Mouse (Mus musculus) midbrain, embryonic 12.5 days (tissue): Measurements from ENCODE around the gene Tob1. TPM values are rescaled to one million over a fixed set of nuclear protein-coding genes. Genes with fewer than 3 reads are reported as not detected.

ENCODE experiments used
- ATAC-seq: fragments of 200-750 bp; cut with Nextera tagmentation; 2 replicates; pipeline ENCODE4 v1.8.0; 2017; ENCODE audit warnings: low read depth, moderate TSS enrichment, moderate library complexity; ENCODE audit not compliant: low FRiP score
- H3K27ac ChIP-seq: fragments of 300-500 bp; sonication (generic); replicated peaks from 2 replicates; pipeline ENCODE4 v1.5.1; 2016; ENCODE audit warnings: mild to moderate bottlenecking
- H3K27me3 ChIP-seq: fragments of 300-500 bp; sonication (generic); 2 replicates; pipeline ENCODE4 v1.6.1; 2016; ENCODE audit warnings: mild to moderate bottlenecking
- H3K36me3 ChIP-seq: fragments of 300-500 bp; sonication (generic); 2 replicates; pipeline ENCODE4 v1.6.1; 2016
- H3K4me1 ChIP-seq: fragments of 300-500 bp; sonication (generic); 2 replicates; pipeline ENCODE4 v1.6.1; 2016
- H3K4me2 ChIP-seq: fragments of 300-500 bp; sonication (generic); replicated peaks from 2 replicates; pipeline ENCODE4 v1.6.1; 2016; ENCODE audit warnings: mild to moderate bottlenecking, moderate library complexity
- H3K4me3 ChIP-seq: fragments of 300-500 bp; sonication (generic); 2 replicates; pipeline ENCODE4 v1.5.1; 2016; ENCODE audit warnings: mild to moderate bottlenecking
- H3K9ac ChIP-seq: fragments of 300-500 bp; sonication (generic); replicated peaks from 2 replicates; pipeline ENCODE4 v1.6.1; 2016; ENCODE audit warnings: mild to moderate bottlenecking, moderate library complexity
- H3K9me3 ChIP-seq: fragments of 300-500 bp; sonication (generic); 2 replicates; pipeline ENCODE4 v1.6.1; 2016; ENCODE audit warnings: mild to moderate bottlenecking
- WGBS: fragments of 180-500 bp; shearing (Covaris S2); methylation state at CpG from one replicate; pipeline ENCODE4 v1.1.7; 2016; 5-methylcytosine and 5-hydroxymethylcytosine counted together
- polyA plus RNA-seq: library from polyadenylated mRNA; unstranded; fragments of >200 nt; fragmentation: Nextera tagmentation; extraction: Ambion mirVana; gene quantifications from 2 replicates; pipeline ENCODE4 v1.2.1, GENCODE M21; 2016

Tob1 gene
- polyA plus RNA-seq, 1 experiment from 2014 or later: 36.7 TPM

DNA sequence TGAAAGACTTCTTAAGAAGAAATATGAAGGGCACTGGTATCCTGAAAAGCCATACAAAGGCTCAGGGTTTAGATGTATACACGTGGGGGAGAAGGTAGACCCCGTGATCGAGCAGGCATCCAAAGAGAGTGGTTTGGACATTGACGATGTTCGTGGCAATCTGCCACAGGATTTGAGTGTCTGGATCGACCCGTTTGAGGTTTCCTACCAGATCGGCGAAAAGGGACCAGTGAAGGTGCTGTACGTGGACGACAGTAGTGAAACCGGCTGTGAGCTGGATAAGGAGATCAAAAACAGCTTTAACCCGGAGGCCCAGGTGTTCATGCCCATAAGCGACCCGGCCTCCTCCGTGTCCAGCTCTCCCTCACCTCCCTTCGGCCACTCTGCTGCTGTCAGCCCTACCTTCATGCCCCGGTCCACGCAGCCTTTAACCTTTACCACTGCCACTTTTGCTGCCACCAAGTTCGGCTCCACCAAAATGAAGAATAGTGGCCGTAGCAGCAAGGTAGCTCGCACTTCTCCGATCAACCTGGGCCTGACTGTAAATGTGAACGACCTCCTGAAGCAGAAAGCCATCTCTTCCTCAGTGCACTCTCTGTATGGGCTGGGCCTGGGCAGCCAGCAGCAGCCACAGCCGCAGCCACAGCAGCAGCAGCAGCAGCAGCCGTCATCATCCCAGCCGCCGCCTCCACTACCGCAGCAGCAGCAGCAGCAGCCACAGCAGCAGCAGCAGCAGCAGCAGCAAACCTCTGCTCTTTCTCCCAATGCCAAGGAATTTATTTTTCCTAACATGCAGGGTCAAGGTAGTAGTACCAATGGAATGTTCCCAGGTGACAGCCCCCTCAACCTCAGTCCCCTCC is 2.7 kb downstream of the Tob1 start:
- Histone ChIP-seq H3K27ac (no peak overlapping the region), H3K9ac (peak overlapping the region; percentile 24; the same call in 1 of the 2 replicates), H3K4me1 (peaks cover 29% of the 10 kb centered on the region), H3K27me3 (no peaks in the 10 kb centered on the region), H3K36me3 (peaks cover 10% of the 10 kb centered on the region), H3K4me2 (peak overlapping the region; percentile 36), H3K9me3 (no peaks in the 10 kb centered on the region), H3K4me3 (peak overlapping the region; percentile 14)
- ATAC-seq: no peak
- WGBS: 87% methylated on average over 29 of the region's 29 CpGs

DNA sequence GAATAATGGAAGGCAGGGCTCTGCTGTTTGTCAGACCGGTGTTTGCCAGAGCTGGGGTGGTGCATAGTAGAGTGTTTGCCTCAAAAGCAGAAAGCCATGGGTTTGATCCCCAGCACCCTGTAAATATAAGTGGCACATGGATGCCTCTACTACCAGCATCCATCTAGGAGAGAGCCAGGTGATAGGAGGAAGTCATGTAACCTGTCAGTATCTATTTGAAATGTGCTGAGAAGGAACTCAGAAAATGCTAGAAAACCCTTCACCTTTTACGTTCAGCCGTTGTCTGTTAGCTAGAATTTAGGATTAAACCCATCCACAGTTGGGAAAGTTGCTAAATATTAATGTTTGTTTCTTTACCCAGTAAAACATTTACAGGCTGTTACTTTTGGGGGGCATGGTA is 4.3 kb downstream of the Tob1 start:
- peaks cover 10% of the 10 kb centered on the region for H3K36me3 ChIP-seq
- H3K27me3 ChIP-seq: no peaks in the 10 kb centered on the region
- H3K4me3 ChIP-seq: no peak overlapping the region
- no peak overlapping the region for H3K9ac ChIP-seq
- H3K4me1 ChIP-seq: peaks cover 26% of the 10 kb centered on the region
- H3K4me2 ChIP-seq: 0 out of 2 replicates have a peak overlapping the region, but pooled peaks have one; percentile 5
- WGBS: 90% methylated on average over 3 of the region's 3 CpGs
- no peak for ATAC-seq
- no peak overlapping the region; the same call in 1 of the 2 replicates for H3K27ac ChIP-seq
- H3K9me3 ChIP-seq: no peaks in the 10 kb centered on the region

DNA sequence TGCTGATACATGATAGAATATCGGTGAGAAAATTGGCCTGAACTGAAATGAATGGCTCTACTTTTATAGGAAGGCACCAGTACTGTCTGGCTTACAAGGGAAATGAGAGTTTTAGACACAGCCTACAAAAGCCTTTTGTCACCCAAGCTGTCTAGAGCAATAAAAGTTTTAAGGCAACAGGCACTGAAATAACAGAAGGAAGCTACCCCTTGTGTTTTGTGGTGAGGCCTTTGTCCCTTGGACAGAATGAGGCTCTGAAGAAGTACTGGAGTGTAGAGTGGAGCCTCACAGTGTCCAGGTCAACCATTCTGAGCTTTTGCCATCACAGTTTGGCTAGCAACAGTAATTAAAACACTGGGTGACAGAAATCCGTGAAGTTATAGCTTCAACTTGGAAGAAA is 5.0 kb downstream of the Tob1 start:
- 45% methylated on average over 2 of the region's 2 CpGs for WGBS
- no peak for ATAC-seq
- no peak overlapping the region for H3K9ac ChIP-seq
- H3K36me3 ChIP-seq: peaks cover 10% of the 10 kb centered on the region
- H3K27ac ChIP-seq: peak overlapping the region; percentile 27; the same call in 1 of the 2 replicates
- H3K4me3 ChIP-seq: no peak overlapping the region
- H3K9me3 ChIP-seq: no peaks in the 10 kb centered on the region
- H3K27me3 ChIP-seq: no peaks in the 10 kb centered on the region
- H3K4me2 ChIP-seq: no peak overlapping the region
- H3K4me1 ChIP-seq: peaks cover 26% of the 10 kb centered on the region

GRCm38 (mm10) chr11:94221257-94221656 is 10.0 kb downstream of the Tob1 start:
- no peak overlapping the region for H3K27ac ChIP-seq
- H3K4me2 ChIP-seq: no peak overlapping the region
- no peak overlapping the region for H3K9ac ChIP-seq
- H3K36me3 ChIP-seq: no peaks in the 10 kb centered on the region
- no peaks in the 10 kb centered on the region for H3K27me3 ChIP-seq
- ATAC-seq: no peak
- H3K4me1 ChIP-seq: no peaks in the 10 kb centered on the region
- WGBS: 94% methylated on average over 7 of the region's 7 CpGs
- H3K4me3 ChIP-seq: no peak overlapping the region
- H3K9me3 ChIP-seq: no peaks in the 10 kb centered on the region

DNA sequence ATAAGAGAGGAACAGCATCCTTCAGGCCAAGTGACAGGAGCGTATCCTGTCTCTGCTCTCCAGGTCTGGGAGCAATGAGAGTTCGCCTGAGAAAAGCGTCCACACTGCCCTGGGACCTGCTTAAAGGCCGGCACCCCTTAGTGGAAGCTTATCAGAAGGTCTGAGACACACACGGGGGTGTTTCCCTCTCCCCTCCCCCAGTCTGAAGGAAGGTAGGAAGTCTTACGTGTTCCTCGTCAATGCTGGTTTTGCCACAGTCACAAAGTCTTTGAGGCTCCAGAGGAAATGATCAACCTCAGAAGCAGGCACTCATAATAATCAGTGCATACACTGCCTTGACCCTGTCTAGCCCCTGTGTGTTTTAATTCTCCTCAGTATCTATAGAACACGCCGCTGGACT is 12.3 kb downstream of the Tob1 start:
- Histone ChIP-seq H3K4me2 (no peak overlapping the region), H3K9ac (no peak overlapping the region), H3K4me1 (peaks cover 8% of the 10 kb centered on the region), H3K9me3 (no peaks in the 10 kb centered on the region), H3K4me3 (no peak overlapping the region), H3K27ac (no peak overlapping the region), H3K36me3 (no peaks in the 10 kb centered on the region), H3K27me3 (no peaks in the 10 kb centered on the region)
- WGBS: 85% methylated on average over 9 of the region's 9 CpGs
- no peak for ATAC-seq

GRCm38 (mm10) chr11:94225985-94226384 is 14.7 kb downstream of the Tob1 start:
- 42% methylated on average over 7 of the region's 7 CpGs for WGBS
- Histone ChIP-seq H3K27ac (no peak overlapping the region), H3K36me3 (no peaks in the 10 kb centered on the region), H3K4me2 (no peak overlapping the region), H3K4me3 (no peak overlapping the region), H3K4me1 (peaks cover 10% of the 10 kb centered on the region), H3K27me3 (no peaks in the 10 kb centered on the region), H3K9ac (no peak overlapping the region), H3K9me3 (no peaks in the 10 kb centered on the region)
- ATAC-seq: no peak

DNA sequence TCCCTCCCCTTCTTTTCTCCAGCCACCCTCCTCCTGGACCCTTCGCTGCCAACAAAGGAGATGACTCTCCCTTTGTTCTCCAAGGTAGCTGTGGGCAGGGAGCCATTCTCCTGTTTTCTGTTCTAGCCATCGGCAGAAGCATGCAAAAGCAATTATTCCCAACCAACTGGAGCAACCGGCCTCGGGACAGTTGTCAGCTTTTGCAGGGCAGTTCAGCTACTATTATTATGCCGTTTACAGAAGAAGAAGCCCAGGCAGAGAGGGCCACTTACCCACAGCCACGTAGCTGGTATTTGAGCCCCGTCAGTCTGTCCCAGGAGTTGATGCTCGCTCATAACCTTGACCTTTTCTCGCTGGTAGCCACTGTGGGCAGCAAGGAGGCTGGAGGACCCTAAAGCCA is 17.2 kb downstream of the Tob1 start:
- no peaks in the 10 kb centered on the region for H3K27me3 ChIP-seq
- H3K9ac ChIP-seq: peak overlapping the region; percentile 17; the same call in 1 of the 2 replicates
- H3K9me3 ChIP-seq: no peaks in the 10 kb centered on the region
- peak overlapping the region; percentile 40; the same call in 1 of the 2 replicates for H3K27ac ChIP-seq
- 37% methylated on average over 9 of the region's 9 CpGs for WGBS
- H3K4me2 ChIP-seq: no peak overlapping the region
- no peak for ATAC-seq
- peaks cover 13% of the 10 kb centered on the region for H3K4me1 ChIP-seq
- H3K36me3 ChIP-seq: no peaks in the 10 kb centered on the region
- no peak overlapping the region for H3K4me3 ChIP-seq

- Histone ChIP-seq H3K4me3 (no peak overlapping the region), H3K4me2 (no peak overlapping the region), H3K27ac (no peak overlapping the region), H3K9me3 (no peaks in the 10 kb centered on the region), H3K4me1 (peaks cover 17% of the 10 kb centered on the region), H3K27me3 (no peaks in the 10 kb centered on the region), H3K36me3 (no peaks in the 10 kb centered on the region), H3K9ac (no peak overlapping the region)
- WGBS: 91% methylated on average over 5 of the region's 5 CpGs
- no peak for ATAC-seq
Measured at GRCm38 (mm10) chr11:94229207-94229960, 18.1 kb downstream of the Tob1 start.

DNA sequence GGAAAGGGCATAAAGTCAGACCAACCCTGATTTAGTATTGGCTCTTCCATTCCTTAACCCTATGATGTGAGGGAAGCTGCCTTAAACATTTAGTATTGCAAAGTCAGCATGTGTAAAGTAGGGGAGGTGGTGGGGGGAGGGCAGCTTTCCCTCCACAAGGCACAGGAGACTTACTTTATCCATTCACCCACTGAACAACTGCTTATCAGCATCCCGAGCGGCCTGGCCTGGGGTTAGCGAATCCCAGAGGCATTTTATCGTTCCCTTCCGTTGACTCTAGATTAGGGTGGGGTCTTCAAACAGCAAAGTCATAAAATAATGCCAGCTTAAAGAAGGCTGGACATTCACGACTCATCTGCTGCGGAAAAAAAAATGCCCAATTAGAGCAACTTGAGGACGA is 19.0 kb downstream of the Tob1 start:
- Histone ChIP-seq H3K36me3 (no peaks in the 10 kb centered on the region), H3K4me2 (no peak overlapping the region), H3K9me3 (no peaks in the 10 kb centered on the region), H3K4me1 (peaks cover 17% of the 10 kb centered on the region), H3K9ac (no peak overlapping the region), H3K4me3 (no peak overlapping the region), H3K27me3 (peaks cover 2% of the 10 kb centered on the region; the same call in 1 of the 2 replicates), H3K27ac (no peak overlapping the region)
- 84% methylated on average over 8 of the region's 8 CpGs for WGBS
- no peak for ATAC-seq

DNA sequence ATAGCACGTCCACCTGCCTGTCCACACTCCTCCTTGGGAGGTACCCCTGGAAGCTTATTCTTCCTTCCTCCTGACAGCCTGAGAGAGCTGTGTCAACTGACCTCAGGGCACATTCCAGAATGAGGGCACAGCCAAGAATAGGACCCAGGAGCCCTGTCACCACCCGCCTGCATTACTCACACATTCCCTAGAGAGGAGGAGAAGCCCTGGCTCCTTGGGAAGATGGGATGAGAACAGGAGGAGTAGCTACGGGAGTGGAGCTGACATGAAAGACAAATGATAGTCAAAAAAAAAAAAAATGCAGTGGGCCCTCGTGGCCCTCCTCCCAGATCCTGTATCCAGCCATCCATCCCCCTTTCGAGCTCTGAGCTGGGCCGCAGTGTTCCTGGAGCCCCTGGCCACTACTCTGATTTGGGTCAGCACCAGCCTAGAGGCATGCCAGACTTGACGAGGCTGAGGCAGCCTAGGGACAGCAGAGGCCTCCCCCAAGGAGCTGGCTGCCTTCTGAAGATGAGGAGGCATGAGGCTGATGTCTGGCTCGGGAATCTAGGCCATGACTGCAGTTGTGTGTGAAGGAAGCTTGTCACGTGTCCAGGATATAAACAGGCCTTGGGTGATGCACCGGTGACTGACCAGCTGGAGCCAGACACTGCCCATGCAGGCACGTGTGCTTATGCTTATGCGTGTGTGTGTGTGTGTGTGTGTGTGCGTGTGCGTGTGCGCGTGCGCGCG is 20.7 kb downstream of the Tob1 start:
- H3K4me2 ChIP-seq: no peak overlapping the region
- no peaks in the 10 kb centered on the region for H3K9me3 ChIP-seq
- 80% methylated on average over 19 of the region's 19 CpGs for WGBS
- ATAC-seq: no peak
- H3K27me3 ChIP-seq: peaks cover 3% of the 10 kb centered on the region; the same call in 1 of the 2 replicates
- no peaks in the 10 kb centered on the region for H3K36me3 ChIP-seq
- H3K4me1 ChIP-seq: peaks cover 23% of the 10 kb centered on the region
- H3K9ac ChIP-seq: no peak overlapping the region
- no peak overlapping the region for H3K4me3 ChIP-seq
- no peak overlapping the region for H3K27ac ChIP-seq

DNA sequence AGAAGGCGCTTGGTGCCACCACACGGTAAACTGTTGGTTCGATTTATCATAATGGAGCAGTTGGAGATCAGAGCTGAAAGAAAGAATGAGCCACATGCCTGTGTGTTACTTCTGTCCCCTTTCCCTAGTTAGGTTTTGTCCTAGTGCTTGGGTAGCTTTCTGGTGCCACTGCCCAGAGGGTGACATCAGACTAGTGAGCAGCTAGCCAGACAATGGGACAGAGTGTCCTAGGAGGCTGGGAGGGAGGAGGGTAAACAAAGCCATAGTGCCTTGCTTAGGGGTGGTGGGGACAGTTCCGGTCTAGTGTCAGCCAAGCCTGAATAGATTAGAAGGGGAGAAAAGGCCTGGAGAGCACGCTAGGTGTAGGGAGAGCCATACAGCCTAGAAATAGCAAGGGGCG is 22.2 kb downstream of the Tob1 start:
- WGBS: 59% methylated on average over 6 of the region's 6 CpGs
- Histone ChIP-seq H3K4me3 (no peak overlapping the region), H3K4me2 (no peak overlapping the region), H3K9me3 (no peaks in the 10 kb centered on the region), H3K4me1 (peaks cover 16% of the 10 kb centered on the region), H3K36me3 (no peaks in the 10 kb centered on the region), H3K27ac (no peak overlapping the region; the same call in 1 of the 2 replicates), H3K27me3 (peaks cover 3% of the 10 kb centered on the region; the same call in 1 of the 2 replicates), H3K9ac (no peak overlapping the region)
- ATAC-seq: no peak
